Mouse (Mus musculus): ENCODE measurements around the gene Dhx58.

Gene Dhx58

DNA sequence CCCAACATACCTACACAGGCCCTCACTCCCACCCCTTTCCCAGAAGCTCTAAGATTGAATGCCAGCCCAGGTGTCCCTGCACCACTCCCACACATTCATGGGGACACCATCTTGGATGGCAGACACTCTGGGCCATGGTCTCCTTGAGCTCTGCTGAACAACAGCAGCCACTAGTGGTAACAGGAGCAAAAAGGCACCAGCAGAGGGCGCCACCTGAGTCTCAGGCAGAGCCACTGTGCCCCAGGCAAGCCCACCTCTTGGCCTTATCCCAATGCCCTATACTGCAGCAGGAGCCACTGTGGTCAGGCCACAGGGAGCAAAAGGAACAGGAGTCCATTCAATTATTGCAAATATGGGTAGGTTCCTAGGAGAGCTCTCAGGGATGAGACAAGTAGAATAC is 57.8 kb downstream of the Dhx58 start:
- no peak for DNase-seq (ENCODE audit: low read depth, low spot score)
